Mouse (Mus musculus) cerebellum, adult 2 months (tissue): ENCODE data around the gene Cdk6.

Experiments used
- CTCF ChIP-seq: fragments of 200-500 bp; IDR thresholded peaks from 2 replicates; pipeline ENCODE4 v1.5.1; 2011; ENCODE audit warnings: low read depth, mild to moderate bottlenecking, control low read depth, low read length, moderate library complexity, borderline replicate concordance; ENCODE audit not compliant: insufficient read depth
- POLR2A ChIP-seq: fragments of 200-500 bp; IDR thresholded peaks from 2 replicates; pipeline ENCODE4 v1.6.1; 2011; ENCODE audit warnings: low read length, control low read depth, borderline replicate concordance; ENCODE audit not compliant: insufficient read depth

GRCm38 (mm10) chr5:3538505-3539472, 197.5 kb downstream of the Cdk6 start:
- no peak for TF ChIP-seq CTCF
- TF ChIP-seq POLR2A = no peak
